Mouse (Mus musculus): ENCODE data around the gene 6030408B16Rik. TPM values are rescaled to one million over a fixed set of nuclear protein-coding genes. Genes with fewer than 3 reads are reported as not detected.

Gene 6030408B16Rik
- total RNA-seq, 2 experiments from 2014 or later = not detected

DNA sequence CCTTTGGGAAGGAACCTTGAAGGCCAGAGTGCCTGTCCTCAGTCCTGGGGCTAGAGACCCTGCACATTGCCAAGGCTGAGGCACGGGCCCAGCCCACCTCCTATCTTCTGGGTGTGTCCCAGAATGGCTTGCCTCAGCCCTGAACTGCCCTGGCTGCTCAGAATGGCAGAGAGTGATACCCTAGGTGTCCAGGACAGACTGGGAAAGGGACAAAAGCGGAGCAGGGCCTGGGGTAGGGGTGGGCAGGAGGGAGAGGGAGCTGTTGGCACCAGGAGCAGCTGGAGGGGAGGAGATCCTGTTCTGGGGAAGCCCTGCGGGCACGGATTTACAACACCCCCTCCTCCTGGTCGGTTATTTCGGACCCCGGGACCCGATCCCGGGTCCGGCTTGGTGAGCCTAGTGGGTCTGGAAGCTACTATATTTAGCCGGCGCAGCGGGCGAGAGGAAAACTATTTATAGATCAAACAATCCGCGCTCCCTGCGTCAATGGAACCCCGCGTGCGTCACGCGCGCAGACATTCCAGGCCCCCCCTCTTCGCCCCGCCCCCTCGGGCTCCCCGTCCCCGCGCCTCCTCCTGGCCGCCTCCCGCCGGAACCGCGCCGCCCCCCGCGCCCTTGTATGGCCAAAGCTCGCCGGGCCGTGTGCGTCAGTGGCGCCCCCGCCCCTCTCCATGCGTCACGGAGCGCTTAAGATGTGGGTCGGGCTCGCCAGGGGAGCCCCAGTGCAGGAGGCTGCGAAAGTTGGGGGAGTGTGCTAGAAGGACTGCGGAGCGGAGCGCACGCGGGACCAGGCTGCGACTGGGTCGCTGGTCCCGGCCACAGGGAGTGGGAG lies 26.7 kb upstream of the 6030408B16Rik start:
- no peak for ATAC-seq (replicated peaks; ENCODE audit: low FRiP score, poor library complexity, severe bottlenecking)

DNA sequence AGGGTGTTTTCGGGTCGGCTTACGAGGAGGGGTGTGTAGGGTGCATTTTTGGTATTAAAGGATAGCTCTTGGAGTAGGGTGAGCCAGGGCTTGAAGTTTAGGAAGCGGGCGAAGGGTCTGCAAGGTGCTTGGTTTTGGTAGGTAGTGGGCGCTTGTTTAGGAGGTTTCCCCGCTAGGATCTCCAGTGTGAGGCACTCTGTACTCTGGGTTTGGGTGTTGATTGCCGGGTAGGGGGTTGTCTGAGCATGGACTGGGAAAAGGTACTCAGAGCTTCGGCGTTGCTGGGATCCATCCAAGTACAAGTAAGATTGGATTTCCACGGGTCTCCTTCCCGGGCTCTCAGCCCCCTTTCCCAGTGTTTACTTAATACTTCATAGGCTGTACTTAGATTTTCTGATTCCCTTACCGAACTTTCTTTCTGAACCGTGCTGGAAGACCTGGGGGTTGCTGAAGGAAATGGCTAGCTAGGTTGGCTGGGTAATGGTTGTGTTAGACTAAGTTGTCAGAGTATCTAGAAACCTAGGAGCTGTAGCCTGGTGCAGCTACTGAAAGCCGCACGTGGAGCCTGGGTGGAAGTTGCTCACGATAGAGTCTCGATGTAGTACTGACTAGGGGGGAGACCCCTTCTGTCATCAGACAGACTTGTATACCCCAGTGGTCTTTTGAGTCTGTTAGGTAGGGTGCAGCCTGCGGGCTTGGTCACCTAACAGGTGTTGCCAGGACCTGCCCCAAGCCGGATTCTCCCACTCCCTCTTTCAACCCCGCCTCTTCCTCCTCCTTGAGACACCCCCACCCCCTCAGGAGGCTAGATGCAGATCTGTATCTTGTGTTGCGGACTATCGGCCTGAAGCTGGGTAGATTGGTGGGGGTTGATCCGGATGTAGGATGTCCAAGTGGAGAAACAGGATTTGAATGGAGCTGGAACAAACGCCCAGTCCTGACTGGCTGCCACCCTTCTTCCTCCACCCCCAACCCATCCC lies 25.7 kb upstream of the 6030408B16Rik start:
- no peak for ATAC-seq (replicated peaks; ENCODE audit: low FRiP score, poor library complexity, severe bottlenecking)

DNA sequence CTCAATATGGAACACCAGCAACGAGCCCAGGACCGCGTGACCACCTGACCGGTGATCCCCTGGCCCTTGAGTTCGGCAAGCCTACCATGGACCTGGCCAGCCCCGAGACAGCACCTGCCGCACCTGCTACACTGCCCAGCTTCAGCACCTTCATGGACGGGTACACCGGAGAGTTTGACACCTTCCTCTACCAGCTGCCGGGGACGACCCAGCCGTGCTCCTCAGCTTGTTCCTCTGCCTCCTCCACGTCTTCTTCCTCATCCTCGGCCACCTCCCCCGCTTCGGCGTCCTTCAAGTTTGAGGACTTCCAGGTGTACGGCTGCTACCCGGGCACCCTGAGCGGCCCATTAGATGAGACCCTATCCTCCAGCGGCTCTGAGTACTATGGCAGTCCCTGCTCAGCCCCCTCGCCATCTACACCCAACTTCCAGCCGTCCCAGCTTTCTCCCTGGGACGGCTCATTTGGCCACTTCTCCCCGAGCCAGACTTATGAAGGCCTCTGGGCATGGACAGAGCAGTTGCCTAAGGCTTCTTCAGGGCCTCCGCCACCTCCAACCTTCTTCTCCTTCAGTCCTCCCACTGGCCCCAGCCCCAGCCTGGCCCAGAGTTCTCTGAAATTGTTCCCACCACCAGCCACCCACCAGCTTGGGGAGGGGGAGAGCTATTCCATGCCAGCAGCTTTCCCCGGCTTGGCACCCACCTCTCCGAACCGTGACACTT lies 22.8 kb upstream of the 6030408B16Rik start:
- no peak for ATAC-seq (replicated peaks; ENCODE audit: low FRiP score, poor library complexity, severe bottlenecking)

DNA sequence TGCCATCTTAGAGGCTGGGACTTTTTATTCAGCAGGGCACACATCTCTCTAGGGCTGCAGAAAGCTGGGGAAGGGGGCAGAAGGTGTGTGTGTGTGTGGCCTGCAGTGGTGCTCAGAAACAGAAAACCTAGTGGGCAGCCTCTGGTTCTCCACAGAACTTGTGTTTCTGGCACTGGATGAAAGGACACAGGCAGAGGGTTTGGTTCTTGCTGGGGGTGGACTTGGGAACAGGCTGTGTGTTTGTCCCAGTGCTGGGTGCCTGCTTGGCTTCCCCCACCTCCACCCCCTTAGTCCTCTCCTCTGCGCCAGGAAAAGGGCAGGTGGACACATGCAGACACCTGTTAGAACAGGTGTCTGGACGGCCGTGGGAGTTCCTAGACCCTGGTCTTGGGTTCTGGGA lies 21.9 kb upstream of the 6030408B16Rik start:
- no peak for ATAC-seq (replicated peaks; ENCODE audit: low FRiP score, poor library complexity, severe bottlenecking)

DNA sequence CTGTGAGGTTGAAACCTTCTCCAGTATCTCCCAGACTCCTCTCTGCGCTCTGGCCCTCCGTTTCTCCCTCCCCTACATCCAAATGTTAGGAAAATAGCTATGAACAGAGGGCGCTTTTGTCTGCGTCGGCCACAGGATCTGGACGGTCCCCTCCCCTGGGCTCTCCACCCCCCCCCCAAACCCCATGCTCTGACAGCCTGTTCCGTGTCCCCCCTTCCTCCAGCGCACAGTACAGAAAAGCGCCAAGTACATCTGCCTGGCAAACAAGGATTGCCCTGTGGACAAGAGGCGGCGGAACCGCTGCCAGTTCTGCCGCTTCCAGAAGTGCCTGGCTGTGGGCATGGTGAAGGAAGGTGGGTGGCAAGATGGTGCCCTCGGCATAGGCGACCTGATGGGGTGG lies 21.5 kb upstream of the 6030408B16Rik start:
- no peak for ATAC-seq (replicated peaks; ENCODE audit: low FRiP score, poor library complexity, severe bottlenecking)

DNA sequence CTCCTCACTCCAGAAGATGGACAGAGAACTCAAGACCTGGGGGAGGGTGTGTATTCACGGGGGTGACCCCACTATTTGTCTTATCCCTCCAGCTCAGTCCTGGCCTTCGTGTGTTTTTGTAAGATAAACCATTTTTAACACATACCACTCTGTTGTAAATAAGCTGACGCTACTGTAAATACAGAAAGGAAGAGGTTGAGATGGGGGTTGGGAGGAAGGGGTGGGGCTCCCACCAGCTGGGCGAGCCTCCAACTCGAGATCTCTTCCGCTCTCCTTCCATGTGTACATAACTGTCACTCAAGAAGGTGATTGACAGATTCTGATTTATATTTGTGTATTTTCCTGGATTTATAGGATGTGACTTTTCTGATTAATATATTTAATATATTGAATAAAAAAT lies 18.6 kb upstream of the 6030408B16Rik start:
- no peak for ATAC-seq (replicated peaks; ENCODE audit: low FRiP score, poor library complexity, severe bottlenecking)

DNA sequence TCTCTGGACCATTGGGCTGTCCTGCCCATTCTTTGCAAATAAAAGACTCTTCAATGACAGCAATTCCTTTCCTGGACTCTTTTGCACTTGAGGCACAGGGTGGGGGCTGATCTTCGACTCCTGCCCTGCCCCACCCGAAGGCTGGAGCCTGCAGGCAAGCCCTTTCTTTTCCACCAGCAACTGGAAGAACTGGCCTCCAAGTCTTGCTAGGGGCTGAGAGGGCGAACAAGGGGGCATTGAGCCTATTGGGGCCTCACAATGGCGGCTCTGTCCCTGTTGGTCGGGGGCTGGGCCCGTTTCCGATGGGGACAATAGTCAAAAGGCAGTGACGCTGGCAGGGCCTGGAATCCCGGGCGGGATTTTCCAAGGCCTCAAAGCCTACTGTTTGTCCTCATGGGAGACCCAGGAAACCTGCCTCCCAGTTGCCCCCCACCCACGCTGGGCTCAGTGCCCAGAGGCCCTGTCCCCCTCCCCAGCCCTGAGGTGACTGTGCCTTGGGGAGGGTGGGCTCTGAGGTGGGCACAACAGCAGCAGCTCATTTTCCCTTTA lies 15.6 kb upstream of the 6030408B16Rik start:
- no peak for ATAC-seq (replicated peaks; ENCODE audit: low FRiP score, poor library complexity, severe bottlenecking)

DNA sequence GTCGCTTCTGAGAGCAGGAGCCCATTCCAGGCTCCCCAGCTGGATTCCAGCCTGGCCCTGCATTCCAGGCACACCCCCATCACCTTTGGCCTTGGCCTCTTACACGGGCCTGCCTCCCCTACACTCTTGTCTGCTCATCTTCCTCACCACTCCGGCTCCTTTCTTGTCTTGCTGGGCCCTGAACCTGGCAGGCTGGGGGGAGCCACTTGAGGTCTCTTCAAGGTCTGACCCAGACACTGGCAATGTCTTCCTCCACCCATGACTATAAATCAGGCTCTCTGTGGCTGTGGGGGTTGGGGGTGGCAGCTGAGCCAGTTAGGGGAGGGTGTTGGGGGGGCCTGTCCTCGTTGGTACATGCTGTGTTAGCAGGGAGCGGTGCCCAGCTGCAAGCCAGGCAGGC lies 14.4 kb upstream of the 6030408B16Rik start:
- ATAC-seq (replicated peaks; ENCODE audit: low FRiP score, poor library complexity, severe bottlenecking) = no peak

DNA sequence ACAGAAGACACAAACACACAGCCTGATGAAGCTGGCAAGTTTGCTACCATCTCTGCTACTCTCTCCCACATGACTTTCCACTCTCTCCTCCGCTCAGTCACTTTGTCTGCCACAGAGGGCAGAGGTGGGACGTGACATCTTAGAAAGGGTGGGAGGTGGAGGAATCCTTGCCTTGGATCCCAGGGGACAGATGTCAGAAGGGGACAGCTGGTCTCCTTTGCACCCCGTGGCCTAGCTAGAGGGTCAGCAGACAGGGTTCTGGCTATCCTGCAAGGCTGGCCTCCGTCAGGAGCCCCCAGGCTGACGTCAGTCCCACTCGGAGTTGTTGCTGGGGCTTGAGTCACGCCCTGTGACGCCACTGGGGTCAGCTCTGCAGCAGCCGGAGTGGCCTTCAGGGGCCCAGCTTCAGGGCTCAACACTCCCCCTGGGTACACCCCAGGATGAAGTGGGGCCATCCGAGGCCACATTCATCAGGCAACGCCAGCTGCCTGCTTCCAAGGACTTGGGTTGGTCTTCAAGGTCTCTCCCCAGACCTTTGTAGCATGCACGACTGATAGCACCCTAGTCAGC lies 13.5 kb upstream of the 6030408B16Rik start:
- ATAC-seq (replicated peaks; ENCODE audit: low FRiP score, poor library complexity, severe bottlenecking) = no peak

DNA sequence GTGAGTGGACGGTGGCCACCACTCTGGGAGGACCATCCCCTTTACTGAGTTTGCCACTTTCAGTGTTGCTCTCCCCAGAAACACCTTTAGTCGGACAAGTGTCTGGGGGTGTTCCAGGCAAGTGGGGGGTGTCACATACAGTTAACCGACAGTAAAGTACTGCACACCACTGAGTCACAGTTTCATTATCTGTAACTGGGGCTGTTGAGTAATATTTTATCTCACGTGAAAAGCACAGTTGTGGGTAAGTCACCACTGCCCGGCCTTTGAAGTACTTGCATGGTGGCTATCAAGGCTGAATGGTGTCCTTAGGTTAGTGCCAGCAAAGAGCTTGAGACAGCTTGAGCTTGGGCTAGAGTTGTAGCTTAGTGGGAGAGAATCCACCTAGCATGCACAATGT lies 10.5 kb upstream of the 6030408B16Rik start:
- no peak for ATAC-seq (replicated peaks; ENCODE audit: low FRiP score, poor library complexity, severe bottlenecking)

DNA sequence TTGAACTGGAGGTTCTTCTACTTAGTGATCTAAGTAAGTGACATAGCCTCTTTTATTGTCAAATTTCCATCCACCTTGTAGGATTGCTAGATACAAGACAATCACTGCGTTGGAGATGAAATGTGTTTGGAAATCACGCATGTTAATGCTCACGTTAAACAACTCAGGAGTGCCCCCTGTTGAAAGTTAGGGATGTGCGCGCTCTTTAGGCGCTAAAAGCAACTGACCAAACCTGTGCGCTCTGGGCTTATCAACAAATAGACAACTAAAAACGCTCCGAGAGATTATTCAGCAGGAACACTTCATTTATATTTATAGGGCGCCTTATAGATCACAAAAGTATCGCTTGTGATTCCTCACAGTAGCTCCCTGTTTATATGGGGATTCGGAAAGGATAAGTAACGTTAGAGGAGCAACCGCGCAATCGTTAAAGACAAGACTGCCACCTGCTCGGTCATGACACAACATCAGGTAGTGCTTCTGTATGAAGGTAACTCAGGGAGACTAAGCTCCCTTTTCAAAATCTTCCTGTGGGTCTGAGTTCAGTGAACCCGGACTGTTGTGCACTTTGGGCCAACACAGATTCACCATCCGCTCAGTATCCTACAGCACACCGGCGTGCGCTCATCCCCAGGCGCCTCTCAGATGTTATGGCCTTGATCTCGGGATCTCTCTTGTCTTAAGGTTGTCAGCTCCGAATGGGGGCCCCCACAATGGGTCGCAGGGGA lies 9.7 kb upstream of the 6030408B16Rik start:
- ATAC-seq (replicated peaks; ENCODE audit: low FRiP score, poor library complexity, severe bottlenecking) = peak; percentile 23; the same call in 1 of the 2 replicates

DNA sequence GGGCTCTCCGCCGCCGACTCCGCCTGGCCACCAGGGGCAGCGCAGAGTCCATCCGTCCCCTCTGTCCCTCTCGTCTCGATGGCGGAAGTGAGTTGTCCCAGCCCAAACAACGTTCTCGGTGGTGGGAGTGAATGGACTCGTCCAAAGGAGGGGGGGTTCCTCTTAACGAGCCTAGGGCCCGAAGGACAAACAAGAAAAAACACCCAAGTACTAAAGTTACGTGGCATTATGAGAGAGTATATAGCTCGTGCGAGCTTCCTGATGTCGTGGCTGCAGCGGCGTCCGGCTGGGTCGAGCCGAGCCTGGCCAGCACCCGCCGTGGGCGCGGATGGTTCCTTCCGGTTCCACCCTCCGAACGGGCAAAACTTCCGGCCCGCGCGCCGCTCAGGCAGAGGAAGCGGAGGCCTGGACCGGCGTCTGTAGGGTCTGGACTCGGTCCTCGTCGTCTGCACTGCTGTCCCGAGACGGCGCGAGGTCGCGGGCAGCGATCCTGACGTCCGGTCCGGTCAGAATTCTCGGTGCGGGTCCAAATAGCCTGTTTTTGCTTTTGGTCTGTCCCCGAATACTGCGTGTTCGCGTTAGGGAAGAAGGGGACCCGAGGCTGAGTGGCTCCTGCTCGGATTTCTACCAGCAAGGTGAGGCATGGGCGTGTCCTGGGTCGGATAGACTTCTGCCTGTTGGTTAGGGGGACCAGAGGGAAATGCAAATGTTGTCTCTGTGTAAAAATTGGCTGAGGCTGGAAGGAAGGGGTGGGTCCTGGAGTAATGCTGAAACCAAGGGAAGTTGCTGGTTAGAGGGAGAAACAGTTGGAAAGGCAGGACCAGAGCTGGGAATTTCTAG lies 8.9 kb upstream of the 6030408B16Rik start, which contains the start of gene Atg101:
Atg101 (plus strand) TSS at position 362 of the 840 bp plus-strand sequence.
- peak; percentile 97 for ATAC-seq (replicated peaks; ENCODE audit: low FRiP score, poor library complexity, severe bottlenecking)

DNA sequence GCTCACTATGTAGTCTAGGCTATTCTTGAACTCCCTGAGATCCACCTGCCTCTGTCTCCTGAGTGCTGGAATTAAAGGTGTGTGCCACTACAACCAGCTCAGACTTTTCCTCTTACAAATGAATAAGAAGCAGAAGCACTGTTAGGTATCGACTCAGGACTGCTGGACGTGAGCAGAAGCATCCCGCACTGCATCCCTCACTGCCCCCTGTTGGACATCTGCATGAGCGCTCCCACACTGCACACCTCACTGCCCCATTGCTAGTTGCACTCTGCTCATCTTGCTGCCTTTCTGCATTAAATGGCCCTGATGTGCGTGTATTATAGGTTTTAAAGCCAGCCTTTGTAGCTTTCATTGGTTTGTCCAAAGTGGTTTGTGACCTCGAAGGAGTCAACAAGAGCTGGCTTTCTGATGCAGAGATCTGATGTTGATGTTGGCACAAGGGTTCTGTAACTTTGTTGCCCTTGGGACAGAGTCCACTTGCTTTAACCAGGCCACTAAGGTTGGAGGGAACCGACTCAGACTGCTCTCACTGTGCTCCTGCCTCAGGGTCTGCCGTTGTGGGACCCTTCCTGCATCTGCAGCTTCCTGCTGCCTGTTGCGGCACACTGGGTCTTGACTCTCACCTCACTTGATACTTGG lies 6.8 kb upstream of the 6030408B16Rik start:
- no peak for ATAC-seq (replicated peaks; ENCODE audit: low FRiP score, poor library complexity, severe bottlenecking)

DNA sequence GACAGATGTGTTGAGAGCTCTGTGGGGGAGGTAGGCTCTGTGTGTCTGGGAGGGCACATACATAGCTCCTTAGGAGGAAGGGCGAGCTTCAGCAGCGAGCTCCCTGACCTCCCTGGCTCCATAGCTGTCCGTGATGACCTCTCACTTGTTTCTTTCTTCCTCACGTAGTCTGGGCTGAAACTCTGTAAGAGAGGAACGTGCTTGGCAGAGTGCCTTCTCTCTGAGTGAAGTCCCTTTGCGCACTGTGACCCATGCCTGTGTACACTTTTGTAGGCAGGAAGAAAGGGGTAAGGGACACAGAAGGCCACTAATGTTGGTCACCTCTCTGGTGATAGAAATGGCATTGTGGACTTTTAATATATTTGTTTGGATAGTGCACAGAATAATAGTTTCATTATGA lies 5.7 kb upstream of the 6030408B16Rik start:
- ATAC-seq (replicated peaks; ENCODE audit: low FRiP score, poor library complexity, severe bottlenecking) = no peak

DNA sequence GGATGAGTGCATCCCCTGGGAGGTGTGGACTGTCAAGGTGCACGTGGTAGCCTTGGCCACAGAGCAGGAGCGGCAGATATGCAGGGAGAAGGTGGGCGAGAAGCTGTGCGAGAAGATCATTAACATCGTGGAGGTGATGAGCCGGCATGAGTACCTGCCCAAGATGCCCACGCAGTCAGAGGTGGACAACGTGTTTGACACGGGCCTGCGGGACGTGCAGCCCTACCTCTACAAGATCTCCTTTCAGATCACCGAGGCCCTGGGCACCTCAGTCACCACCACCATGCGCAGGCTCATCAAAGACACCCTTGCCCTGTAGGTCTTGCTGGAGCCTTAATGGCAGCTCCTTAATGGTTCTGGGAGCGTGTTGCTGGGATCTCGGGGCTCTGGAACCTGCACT lies 2.7 kb upstream of the 6030408B16Rik start:
- ATAC-seq (replicated peaks; ENCODE audit: low FRiP score, poor library complexity, severe bottlenecking) = no peak

DNA sequence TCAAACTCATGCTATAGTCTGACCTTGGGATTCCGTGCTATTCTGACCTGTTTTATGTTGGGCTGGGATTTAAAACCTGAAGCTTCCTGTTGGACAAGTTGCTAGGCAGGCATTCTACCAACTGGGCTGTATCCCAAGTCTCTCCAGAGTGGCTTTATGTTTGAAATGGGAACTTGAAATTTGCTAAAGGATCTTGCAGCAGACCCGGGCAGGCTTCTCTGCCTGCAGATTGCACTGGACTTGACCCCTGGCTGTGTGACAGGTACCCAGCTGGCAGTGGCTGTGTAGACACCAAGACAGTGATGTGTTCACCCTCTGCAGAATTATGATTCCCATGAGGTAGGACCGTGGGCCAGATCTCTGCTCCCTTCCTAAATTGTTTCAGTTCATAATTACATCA lies 1.0 kb upstream of the 6030408B16Rik start:
- no peak for ATAC-seq (replicated peaks; ENCODE audit: low FRiP score, poor library complexity, severe bottlenecking)

Measured in erythroblast, adult 5-6 weeks (primary cell).